Mouse (Mus musculus) myocyte (in vitro differentiated cells): Measurements from ENCODE around the gene 1700020A23Rik.

Source experiments
- CEBPB ChIP-seq: IDR thresholded peaks from 2 replicates; pipeline ENCODE4 v1.6.1; 2011; ENCODE audit warnings: mild to moderate bottlenecking, moderate library complexity; ENCODE audit not compliant: poor library complexity, insufficient read depth, severe bottlenecking
- E2F4 ChIP-seq: IDR thresholded peaks from one replicate; pipeline ENCODE4 v1.6.1; 2011; ENCODE audit warnings: mild to moderate bottlenecking, control low read depth, moderate library complexity; ENCODE audit not compliant: insufficient read depth
- MAX ChIP-seq: IDR thresholded peaks from one replicate; pipeline ENCODE4 v1.6.1; 2011; ENCODE audit warnings: low read depth, mild to moderate bottlenecking, control low read depth
- MYOG ChIP-seq, 3 experiments: IDR thresholded peaks; one replicate each; pipeline ENCODE4 v1.6.1; 2011; ENCODE audit warnings: control low read depth in 2 of 3, low read depth in 2 of 3, mild to moderate bottlenecking in 2 of 3; ENCODE audit not compliant: insufficient read length in 2 of 3, control insufficient read depth in 1 of 3, insufficient read depth in 1 of 3
- POLR2A ChIP-seq: IDR thresholded peaks from one replicate; pipeline ENCODE4 v1.6.1; 2011; ENCODE audit warnings: low read depth, mild to moderate bottlenecking, control low read depth, moderate library complexity; ENCODE audit not compliant: insufficient read length
- POLR2AphosphoS2 ChIP-seq: IDR thresholded peaks from one replicate; pipeline ENCODE4 v1.6.1; 2011; ENCODE audit warnings: low read depth, control low read depth; ENCODE audit not compliant: insufficient read length
- REST ChIP-seq: IDR thresholded peaks from one replicate; pipeline ENCODE4 v1.6.1; 2011; ENCODE audit warnings: mild to moderate bottlenecking, control low read depth, moderate library complexity; ENCODE audit not compliant: insufficient read depth, insufficient read length
- SRF ChIP-seq: IDR thresholded peaks from one replicate; pipeline ENCODE4 v1.6.1; 2011; ENCODE audit warnings: low read depth; ENCODE audit not compliant: control insufficient read depth, insufficient read length
- TCF3 ChIP-seq: IDR thresholded peaks from one replicate; pipeline ENCODE4 v1.6.1; 2011; ENCODE audit warnings: low read depth, control low read depth; ENCODE audit not compliant: insufficient read length
- USF1 ChIP-seq: IDR thresholded peaks from one replicate; pipeline ENCODE4 v1.6.1; 2011; ENCODE audit warnings: low read depth, mild to moderate bottlenecking, control low read depth, moderate library complexity

DNA sequence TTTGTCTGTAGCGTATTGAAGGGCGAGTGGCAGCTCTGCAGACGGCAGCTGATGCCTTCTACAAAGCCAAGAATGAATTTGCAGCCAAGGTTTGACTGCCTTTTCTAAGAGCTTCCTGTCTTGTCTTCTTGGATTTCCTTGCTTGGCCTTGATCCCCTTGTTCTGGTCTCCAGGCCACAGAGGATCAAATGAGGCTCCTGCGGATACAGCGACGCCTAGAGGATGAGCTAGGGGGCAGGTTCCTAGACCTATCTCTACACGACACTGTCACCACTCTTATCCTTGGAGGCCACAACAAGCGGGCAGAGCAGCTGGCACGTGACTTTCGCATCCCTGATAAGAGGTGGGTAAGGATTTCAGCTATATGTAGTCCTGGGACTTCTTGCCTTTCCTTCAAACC, 37.1 kb downstream of the 1700020A23Rik start:
- TF ChIP-seq SRF, result no peak
- no peak for TF ChIP-seq MAX
- TF ChIP-seq CEBPB, result no peak
- no peak for TF ChIP-seq REST
- no peak for TF ChIP-seq POLR2A
- TF ChIP-seq USF1, result no peak
- TF ChIP-seq POLR2AphosphoS2, result no peak
- TF ChIP-seq E2F4, result no peak
- no peak for TF ChIP-seq TCF3
- TF ChIP-seq MYOG (IDR thresholded peaks at IDR 0.05; ENCODE audit: control insufficient read depth in 1 of 3, insufficient read depth in 1 of 3, insufficient read length in 2 of 3, low read depth in 2 of 3), result no peak
